Mouse (Mus musculus): ENCODE data around the gene 4930404N11Rik. TPM values are rescaled to one million over a fixed set of nuclear protein-coding genes. Genes with fewer than 3 reads are reported as not detected.

4930404N11Rik gene
- polyA plus RNA-seq, 1 experiment from 2014 or later: 16.5 TPM

GRCm38 (mm10) chr10:81382039-81382438 is 16.4 kb upstream of the 4930404N11Rik start:
- no peaks in the 10 kb centered on the region for H3K27me3 ChIP-seq (ENCODE audit: control insufficient read depth, insufficient read depth, low read length)
- ATAC-seq (ENCODE audit: low FRiP score, low TSS enrichment) (peak; percentile 1; the same call in 1 of the 2 replicates), DNase-seq (ENCODE audit: low spot score) (peak; percentile 88)
- WGBS: 51% methylated on average over 5 of the region's 5 CpGs
- H3K9ac ChIP-seq (ENCODE audit: low read length): no peak overlapping the region
- H3K4me1 ChIP-seq (replicated peaks; ENCODE audit: control insufficient read depth, insufficient read depth): peaks cover 13% of the 10 kb centered on the region
- no peak overlapping the region for H3K4me3 ChIP-seq (ENCODE audit: low read depth, low read length)
- no peak overlapping the region for H3K4me2 ChIP-seq (replicated peaks; ENCODE audit: low read depth)
- peak overlapping the region; percentile 30; the same call in 1 of the 2 replicates for H3K27ac ChIP-seq (replicated peaks)
- no peaks in the 10 kb centered on the region for H3K9me3 ChIP-seq (ENCODE audit: control insufficient read depth, low read length)
- TF ChIP-seq CTCF (IDR thresholded peaks at IDR 0.05; ENCODE audit: low read depth) (no peak), EP300 (optimal IDR thresholded peaks at IDR 0.05) (no peak)
- peaks cover 4% of the 10 kb centered on the region; the same call in 1 of the 2 replicates for H3K36me3 ChIP-seq (ENCODE audit: control insufficient read depth, insufficient read depth, low read length)

GRCm38 (mm10) chr10:81379809-81380378 is 14.3 kb upstream of the 4930404N11Rik start:
- no peak overlapping the region for H3K4me3 ChIP-seq (ENCODE audit: low read depth, low read length)
- ATAC-seq (ENCODE audit: low FRiP score, low TSS enrichment) (no peak), DNase-seq (ENCODE audit: low spot score) (no peak)
- no peak overlapping the region for H3K27ac ChIP-seq (replicated peaks)
- no peaks in the 10 kb centered on the region for H3K36me3 ChIP-seq (ENCODE audit: control insufficient read depth, insufficient read depth, low read length)
- no peaks in the 10 kb centered on the region for H3K27me3 ChIP-seq (ENCODE audit: control insufficient read depth, insufficient read depth, low read length)
- H3K4me1 ChIP-seq (replicated peaks; ENCODE audit: control insufficient read depth, insufficient read depth): peaks cover 13% of the 10 kb centered on the region
- H3K9me3 ChIP-seq (ENCODE audit: control insufficient read depth, low read length): no peaks in the 10 kb centered on the region
- H3K4me2 ChIP-seq (replicated peaks; ENCODE audit: low read depth): no peak overlapping the region
- WGBS: 89% methylated on average over 6 of the region's 6 CpGs
- H3K9ac ChIP-seq (ENCODE audit: low read length): no peak overlapping the region
- no peak for TF ChIP-seq EP300 (optimal IDR thresholded peaks at IDR 0.05)
- TF ChIP-seq CTCF (IDR thresholded peaks at IDR 0.05; ENCODE audit: low read depth): no peak

GRCm38 (mm10) chr10:81379183-81379553 is 13.6 kb upstream of the 4930404N11Rik start:
- H3K4me3 ChIP-seq (ENCODE audit: low read depth, low read length): peak overlapping the region; percentile 51
- DNase-seq (ENCODE audit: low spot score) (no peak), ATAC-seq (ENCODE audit: low FRiP score, low TSS enrichment) (no peak)
- H3K4me1 ChIP-seq (replicated peaks; ENCODE audit: control insufficient read depth, insufficient read depth): peaks cover 13% of the 10 kb centered on the region
- TF ChIP-seq CTCF (IDR thresholded peaks at IDR 0.05; ENCODE audit: low read depth): no peak
- TF ChIP-seq EP300 (optimal IDR thresholded peaks at IDR 0.05): no peak
- H3K9me3 ChIP-seq (ENCODE audit: control insufficient read depth, low read length): no peaks in the 10 kb centered on the region
- no peaks in the 10 kb centered on the region for H3K27me3 ChIP-seq (ENCODE audit: control insufficient read depth, insufficient read depth, low read length)
- H3K9ac ChIP-seq (ENCODE audit: low read length): peak overlapping the region; percentile 43
- peak overlapping the region; percentile 57 for H3K4me2 ChIP-seq (replicated peaks; ENCODE audit: low read depth)
- H3K36me3 ChIP-seq (ENCODE audit: control insufficient read depth, insufficient read depth, low read length): peaks cover 3% of the 10 kb centered on the region; the same call in 1 of the 2 replicates
- 60% methylated on average over 3 of the region's 3 CpGs for WGBS
- H3K27ac ChIP-seq (replicated peaks): peak overlapping the region; percentile 25; the same call in 1 of the 2 replicates

DNA sequence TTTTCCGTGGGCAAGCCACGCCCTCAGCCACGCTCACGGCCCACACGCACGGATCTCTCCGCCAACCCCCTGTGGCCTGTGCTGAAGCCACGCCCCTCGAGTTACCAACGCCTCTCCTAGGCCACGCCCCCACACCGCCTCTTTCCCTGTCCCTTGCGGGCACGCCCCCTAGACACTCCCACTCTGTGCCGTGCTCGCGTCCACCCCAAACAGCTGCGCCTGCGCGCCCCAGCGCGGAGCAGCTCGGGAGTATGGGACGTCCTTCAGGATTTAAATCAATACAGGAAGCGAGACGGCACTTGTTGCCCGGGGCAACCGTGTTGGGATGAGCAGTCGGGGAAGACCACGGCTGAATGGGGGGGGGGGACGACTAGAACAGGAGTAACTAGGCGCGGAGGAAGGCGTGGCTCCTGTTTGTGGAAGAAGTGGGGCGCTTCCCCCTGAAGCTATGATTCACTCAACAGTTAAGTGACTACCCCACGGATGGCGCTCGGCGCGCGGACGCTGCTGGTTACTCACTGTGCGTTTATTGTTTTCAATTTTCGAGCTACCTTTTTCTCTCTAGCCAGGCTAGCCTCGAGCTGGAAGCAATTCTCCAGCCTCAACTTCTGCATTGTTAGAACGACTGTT is 13.1 kb upstream of the 4930404N11Rik start:
- Histone ChIP-seq H3K27me3 (ENCODE audit: control insufficient read depth, insufficient read depth, low read length) (no peaks in the 10 kb centered on the region), H3K4me2 (replicated peaks; ENCODE audit: low read depth) (peak overlapping the region; percentile 57), H3K4me3 (ENCODE audit: low read depth, low read length) (peak overlapping the region; percentile 86), H3K9ac (ENCODE audit: low read length) (peak overlapping the region; percentile 43), H3K36me3 (ENCODE audit: control insufficient read depth, insufficient read depth, low read length) (peaks cover 5% of the 10 kb centered on the region; the same call in 1 of the 2 replicates), H3K4me1 (replicated peaks; ENCODE audit: control insufficient read depth, insufficient read depth) (peaks cover 13% of the 10 kb centered on the region), H3K9me3 (ENCODE audit: control insufficient read depth, low read length) (no peaks in the 10 kb centered on the region), H3K27ac (replicated peaks) (peak overlapping the region; percentile 25; the same call in 1 of the 2 replicates)
- TF ChIP-seq CTCF (IDR thresholded peaks at IDR 0.05; ENCODE audit: low read depth) (peak; percentile 40), EP300 (optimal IDR thresholded peaks at IDR 0.05) (no peak)
- ATAC-seq (ENCODE audit: low FRiP score, low TSS enrichment) (peak; percentile 95), DNase-seq (ENCODE audit: low spot score) (peak; percentile 100)
- under 1% methylated on average over 42 of the region's 46 CpGs for WGBS

GRCm38 (mm10) chr10:81377793-81378552 is 12.4 kb upstream of the 4930404N11Rik start, which contains the start of gene Fzr1:
TSS of gene Fzr1 (minus strand) at chr10:81378516.
- Histone ChIP-seq H3K9ac (ENCODE audit: low read length) (peak within 1 kb of the TSS; percentile 91), H3K4me2 (replicated peaks; ENCODE audit: low read depth) (peak within 1 kb of the TSS; percentile 84), H3K9me3 (ENCODE audit: control insufficient read depth, low read length) (no peaks in the 10 kb centered on the region), H3K27ac (replicated peaks) (peak within 1 kb of the TSS; percentile 77), H3K27me3 (ENCODE audit: control insufficient read depth, insufficient read depth, low read length) (no peaks in the 10 kb centered on the region), H3K4me1 (replicated peaks; ENCODE audit: control insufficient read depth, insufficient read depth) (peaks cover 13% of the 10 kb centered on the region), H3K4me3 (ENCODE audit: low read depth, low read length) (peak within 1 kb of the TSS; percentile 86), H3K36me3 (ENCODE audit: control insufficient read depth, insufficient read depth, low read length) (peaks cover 5% of the 10 kb centered on the region; the same call in 1 of the 2 replicates)
- TF ChIP-seq CTCF (IDR thresholded peaks at IDR 0.05; ENCODE audit: low read depth): no peak
- no peak for TF ChIP-seq EP300 (optimal IDR thresholded peaks at IDR 0.05)
- under 1% methylated on average over 53 of the region's 59 CpGs for WGBS
- ATAC-seq (ENCODE audit: low FRiP score, low TSS enrichment) (no peak; the same call in 1 of the 2 replicates), DNase-seq (ENCODE audit: low spot score) (no peak)
